Mouse (Mus musculus): ENCODE measurements around the gene Src.
A peak's percentile ranks its signal among the peaks of the same experiment; 100 is the strongest.

The Src gene

GRCm38 (mm10) chr2:157437123-157437522 lies 18.9 kb downstream of the Src start:
- no peak for DNase-seq (ENCODE audit: low spot score)

- DNase-seq (ENCODE audit: low spot score): no peak
Observed at GRCm38 (mm10) chr2:157441363-157441762, 23.1 kb downstream of the Src start.

- DNase-seq (ENCODE audit: low spot score): no peak
Observed at GRCm38 (mm10) chr2:157447297-157448158, 29.3 kb downstream of the Src start.

GRCm38 (mm10) chr2:157448356-157448755 lies 30.1 kb downstream of the Src start:
- no peak for DNase-seq (ENCODE audit: low spot score)

DNA sequence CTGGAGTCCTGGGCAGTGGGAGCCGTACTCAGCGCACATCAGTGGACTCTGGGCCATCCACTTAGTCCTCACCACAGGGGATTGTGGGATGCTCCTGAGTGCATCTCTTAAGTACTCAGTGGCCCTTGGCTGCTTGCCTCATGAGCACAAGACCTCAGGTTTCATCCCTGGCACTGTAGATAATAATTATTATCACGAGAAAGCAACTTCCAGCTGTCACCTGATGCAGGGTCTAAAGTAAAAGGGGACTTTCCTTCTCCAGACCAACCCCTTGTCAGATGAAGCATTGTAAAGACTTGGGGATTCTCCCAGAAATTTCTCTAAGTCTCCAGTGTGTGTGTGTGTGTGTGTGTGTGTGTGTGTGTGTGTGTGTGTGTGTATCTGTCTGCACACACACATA lies 32.7 kb downstream of the Src start:
- DNase-seq (ENCODE audit: low spot score): no peak

DNA sequence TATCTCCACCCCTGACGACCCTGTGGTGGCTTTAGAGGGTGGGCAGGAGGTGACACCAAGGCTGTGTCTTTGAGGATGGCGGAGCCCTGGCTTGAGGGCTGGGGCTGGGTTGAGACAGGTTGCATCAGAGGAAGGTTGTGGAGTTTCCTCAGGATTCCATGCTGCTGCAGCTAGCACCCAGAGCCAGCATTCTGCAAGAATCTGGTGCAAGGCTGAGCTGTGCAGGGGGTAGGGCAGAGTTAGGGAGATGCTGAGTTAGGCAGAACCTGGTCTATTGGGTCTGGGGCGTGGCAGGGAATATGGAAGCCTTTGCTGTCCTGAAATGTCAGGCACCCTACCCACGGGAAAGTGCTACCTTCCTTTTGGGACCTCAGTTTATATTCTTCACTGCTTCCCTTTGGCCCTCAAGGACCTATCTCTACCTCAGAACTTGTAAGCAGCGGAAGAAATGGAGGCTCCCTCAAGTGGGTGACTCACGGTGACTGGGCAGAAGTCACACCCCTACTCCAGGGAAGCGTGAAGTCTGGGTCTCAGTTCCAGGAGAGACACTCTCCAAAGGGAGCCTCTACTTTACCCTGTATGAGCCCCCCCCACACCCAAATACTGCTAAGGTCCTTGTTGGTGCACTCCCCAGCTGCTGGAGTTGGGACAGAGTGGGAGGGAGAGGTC lies 33.3 kb downstream of the Src start:
- DNase-seq (ENCODE audit: low spot score): no peak

DNA sequence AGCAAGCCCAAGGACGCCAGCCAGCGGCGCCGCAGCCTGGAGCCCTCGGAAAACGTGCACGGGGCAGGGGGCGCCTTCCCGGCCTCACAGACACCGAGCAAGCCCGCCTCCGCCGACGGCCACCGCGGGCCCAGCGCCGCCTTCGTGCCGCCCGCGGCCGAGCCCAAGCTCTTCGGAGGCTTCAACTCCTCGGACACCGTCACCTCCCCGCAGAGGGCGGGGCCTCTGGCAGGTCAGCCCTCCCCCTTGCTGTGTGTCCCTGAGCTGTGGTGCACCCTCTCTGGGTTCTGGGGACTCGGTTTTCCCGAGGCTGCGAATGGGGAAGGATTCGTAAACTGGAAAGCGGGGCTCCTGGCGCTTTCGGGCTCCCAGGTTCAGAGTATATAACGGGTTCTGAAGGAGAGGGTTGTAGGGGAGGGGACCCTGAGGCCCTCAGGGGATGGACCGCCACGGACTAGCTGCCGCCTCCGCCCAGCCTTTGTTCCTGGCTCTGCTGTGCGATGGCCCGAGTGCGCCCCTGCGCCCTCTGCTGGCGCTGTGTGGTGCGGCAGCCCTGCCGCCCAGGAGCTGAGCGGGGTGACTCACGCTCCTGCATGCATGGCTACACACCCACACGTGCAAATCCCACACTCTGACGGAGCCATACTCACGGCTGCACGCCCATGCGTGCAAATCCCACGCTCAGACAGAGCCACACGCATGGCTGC lies 39.0 kb downstream of the Src start:
- peak; percentile 94 for DNase-seq (ENCODE audit: low spot score)

DNA sequence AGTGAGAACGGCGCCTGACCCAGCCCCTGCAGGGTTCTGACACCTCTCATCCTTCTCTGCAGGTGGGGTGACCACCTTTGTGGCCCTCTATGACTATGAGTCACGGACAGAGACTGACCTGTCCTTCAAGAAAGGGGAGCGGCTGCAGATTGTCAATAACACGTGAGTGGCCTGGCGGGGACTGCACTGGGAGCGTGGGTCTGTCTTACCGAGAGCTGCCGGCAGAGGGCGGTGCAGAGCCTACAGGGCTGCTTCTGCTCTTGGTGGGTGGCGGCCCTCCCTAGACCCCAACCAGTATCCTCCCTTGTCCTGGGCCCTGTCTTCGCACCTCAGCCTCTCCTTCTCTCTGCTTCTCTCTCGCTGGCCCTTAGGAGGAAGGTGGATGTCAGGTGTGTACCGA lies 40.2 kb downstream of the Src start:
- peak; percentile 92 for DNase-seq (ENCODE audit: low spot score)

- DNase-seq (ENCODE audit: low spot score): no peak
Observed at GRCm38 (mm10) chr2:157459736-157460135, 41.5 kb downstream of the Src start.

- DNase-seq (ENCODE audit: low spot score): no peak
Observed at GRCm38 (mm10) chr2:157462776-157463710, 44.8 kb downstream of the Src start.

- no peak for DNase-seq (ENCODE audit: low spot score)
Observed at GRCm38 (mm10) chr2:157463887-157464745, 45.9 kb downstream of the Src start.

GRCm38 (mm10) chr2:157464746-157465126 lies 46.5 kb downstream of the Src start:
- DNase-seq (ENCODE audit: low spot score): no peak

DNA sequence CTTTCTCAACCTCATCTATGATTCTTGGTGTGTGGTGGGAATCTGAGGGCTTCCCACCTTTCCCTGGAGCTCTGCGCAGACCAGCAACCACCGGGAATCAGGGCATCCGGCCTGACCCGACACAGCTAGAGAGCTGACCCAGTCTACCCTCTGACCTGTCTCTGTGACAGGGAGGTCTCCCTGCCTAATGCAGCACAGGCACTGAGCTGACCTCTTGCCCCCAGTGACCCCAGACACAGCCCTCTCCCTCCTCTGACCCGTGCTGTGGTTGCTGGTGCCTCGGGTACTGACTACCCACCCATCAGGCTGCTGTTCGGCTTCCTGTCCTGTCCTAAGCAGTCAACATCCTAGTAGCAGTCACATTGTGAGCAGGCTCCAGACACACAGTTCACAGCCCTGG lies 48.6 kb downstream of the Src start:
- DNase-seq (ENCODE audit: low spot score): no peak

DNA sequence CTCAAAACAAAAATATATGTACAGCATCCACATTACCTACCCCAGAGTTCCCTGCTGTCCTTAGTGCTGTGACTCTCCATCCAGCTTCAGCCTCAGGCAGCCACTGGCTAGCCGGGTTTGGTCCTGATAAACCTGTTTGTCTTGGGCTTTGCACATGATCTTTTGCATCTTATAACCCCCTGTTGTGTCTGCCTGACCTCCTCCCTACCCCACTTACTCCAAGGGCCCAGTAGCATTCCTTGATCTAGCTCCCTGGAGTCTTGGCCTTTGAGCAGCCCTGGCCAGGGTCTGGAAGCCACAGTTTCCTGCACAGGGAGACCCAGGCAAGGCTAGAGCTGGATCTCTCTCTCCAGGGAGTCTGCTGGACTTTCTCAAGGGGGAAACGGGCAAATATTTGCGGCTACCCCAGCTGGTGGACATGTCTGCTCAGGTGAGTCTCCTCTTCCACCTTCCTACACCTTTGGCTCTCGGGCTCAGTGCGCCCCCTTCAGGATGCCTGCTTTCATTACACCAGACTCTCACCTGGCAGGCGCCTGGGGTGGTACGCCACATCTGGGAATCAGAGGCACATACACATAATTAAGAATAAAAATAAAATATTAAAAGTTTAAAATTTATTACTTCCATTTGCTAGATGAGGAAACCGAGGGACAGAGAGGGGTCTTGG lies 50.0 kb downstream of the Src start:
- DNase-seq (ENCODE audit: low spot score): no peak

DNA sequence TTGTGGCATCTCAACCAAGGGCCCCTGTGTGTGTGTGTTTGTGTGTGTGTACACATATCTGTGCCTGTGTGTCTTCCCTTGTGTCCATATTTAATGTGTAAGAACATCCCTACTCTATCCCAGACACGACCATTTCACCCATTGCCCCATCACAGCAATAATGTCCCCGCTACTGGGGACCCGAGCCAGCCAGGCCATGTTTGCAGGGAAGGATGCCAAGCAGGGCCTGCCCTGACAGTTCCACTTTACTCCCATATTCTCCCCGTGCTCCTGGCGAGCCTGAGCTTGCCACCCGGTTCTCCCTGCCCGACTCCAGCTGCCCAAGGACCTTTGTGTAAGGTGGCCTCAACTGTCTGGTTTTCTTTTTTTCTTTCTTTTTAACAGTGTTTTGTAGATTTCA lies 53.0 kb downstream of the Src start:
- no peak for DNase-seq (ENCODE audit: low spot score)

- DNase-seq (ENCODE audit: low spot score): no peak
Observed at GRCm38 (mm10) chr2:157471737-157472136, 53.5 kb downstream of the Src start.

GRCm38 (mm10) chr2:157472469-157472868 lies 54.2 kb downstream of the Src start:
- no peak for DNase-seq (ENCODE audit: low spot score)

DNA sequence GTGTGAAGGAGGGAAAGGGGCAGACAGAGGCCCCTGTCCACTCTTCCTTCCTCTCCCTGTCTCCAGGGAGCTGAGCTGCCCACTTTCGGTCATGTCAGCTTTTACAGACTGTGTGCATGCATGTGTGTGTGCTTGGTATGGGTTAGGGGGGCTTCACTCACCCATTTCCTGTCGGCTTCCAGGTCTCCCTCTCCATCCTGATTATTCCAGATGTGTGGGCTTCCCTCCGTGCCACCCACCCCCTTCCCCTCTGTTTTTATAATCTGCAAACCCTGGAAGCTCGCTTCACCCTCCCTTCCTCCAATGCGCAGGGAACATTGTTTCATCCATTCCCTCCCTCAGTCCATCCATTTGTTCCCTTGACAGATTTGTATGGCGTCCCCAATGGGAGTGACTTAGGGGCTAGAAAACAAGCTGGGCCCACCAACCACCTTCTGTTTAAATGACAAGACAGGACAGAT lies 56.1 kb downstream of the Src start:
- DNase-seq (ENCODE audit: low spot score): no peak

DNA sequence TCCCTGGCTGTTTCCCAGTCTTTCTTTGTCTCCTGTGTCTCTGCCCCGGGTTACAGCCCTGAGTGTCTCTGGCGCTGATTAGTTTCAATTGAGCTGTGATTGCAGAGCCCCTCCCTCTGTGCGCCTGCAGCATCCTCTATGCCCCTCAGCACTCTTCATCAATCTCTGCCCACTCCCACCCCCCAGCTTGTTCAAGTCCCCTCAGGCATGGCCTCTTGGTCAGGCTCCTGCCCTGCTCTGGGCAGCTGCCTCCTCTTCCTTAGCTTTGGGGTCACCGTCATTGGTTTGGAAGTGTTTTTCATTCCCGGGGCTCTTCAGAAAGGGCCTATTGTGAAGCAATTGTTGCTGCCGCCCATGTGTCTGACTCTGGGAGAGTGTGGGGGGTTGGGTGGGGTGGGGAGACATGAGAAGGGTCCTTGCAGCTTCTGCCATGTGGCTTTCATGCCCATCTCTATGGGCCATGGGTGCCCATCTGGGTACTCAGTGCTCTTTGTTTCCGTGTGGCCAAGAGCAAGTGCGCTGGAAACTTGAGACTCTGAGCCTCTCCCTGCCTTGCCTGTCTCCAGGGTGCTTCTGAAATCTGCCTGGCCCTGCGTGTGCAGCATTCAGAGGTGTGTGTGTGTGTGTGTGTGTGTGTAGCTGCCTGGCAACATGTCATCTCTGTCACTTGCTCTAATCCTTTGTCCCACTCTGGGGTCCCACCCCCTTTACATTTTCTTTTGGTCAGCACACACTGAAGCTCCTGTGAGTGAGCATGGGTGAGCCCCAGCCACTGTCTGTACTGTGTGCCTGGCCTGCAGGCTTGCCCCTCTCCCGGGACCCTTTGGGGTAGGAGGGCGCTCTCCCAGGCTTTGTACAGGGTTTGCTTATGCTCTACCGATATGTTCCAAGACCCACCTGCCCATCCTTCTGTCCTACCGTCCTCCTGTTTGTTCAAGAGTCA lies 57.5 kb downstream of the Src start:
- no peak for DNase-seq (ENCODE audit: low spot score)
